Comparison of ENCODE assay signal across 20 mouse cellular contexts in genomic region chr9:67834535-67834934, GRCm38 (mm10). TPM values are rescaled to one million over a fixed set of nuclear protein-coding genes. Genes with fewer than 3 reads are reported as not detected.
DNase-seq lines count a peak whose midpoint lies in the region; ATAC-seq and TF ChIP-seq lines count a peak whose summit lies in the region.
"Had no signal": no experiment of that assay in that cellular context is flagged by ENCODE, and none has a peak within 500 bp of the region (broad histone marks: within the 10 kb centered on the region; RNA-seq: fewer than 3 reads in every experiment).

No protein-coding gene starts in this region.

- no peak overlapping the region for H3K4me2 ChIP-seq in heart, embryonic 11.5 days
- H3K4me2 ChIP-seq in kidney, postnatal 0 days (ENCODE audit: low read length) = no peak overlapping the region

- H3K9me3 ChIP-seq in heart, embryonic 11.5 days (replicated peaks; ENCODE audit: control insufficient read depth, low read length) = no peaks in the 10 kb centered on the region
- H3K9me3 ChIP-seq in kidney, postnatal 0 days (replicated peaks; ENCODE audit: low read length) = no peaks in the 10 kb centered on the region

- CTCF ChIA-PET in Patski (lab: Charles Lee) = interaction anchor here (0.8 to 2.1 kb wide), 3 partner anchors 41 to 56 kb away, joined by 3 to 5 read pairs (median 3); no protein-coding TSS in a partner anchor

- no peak overlapping the region for H3K9ac ChIP-seq in heart, embryonic 11.5 days (ENCODE audit: low read depth, low read length)
- H3K9ac ChIP-seq in kidney, postnatal 0 days (ENCODE audit: low read depth, low read length) = no peak overlapping the region

- H3K36me3 ChIP-seq in heart, embryonic 11.5 days (ENCODE audit: control insufficient read depth, insufficient read depth, low read length) = no peaks in the 10 kb centered on the region
- no peaks in the 10 kb centered on the region for H3K36me3 ChIP-seq in kidney, postnatal 0 days (ENCODE audit: insufficient read depth, low read length)

- peaks cover 5% of the 10 kb centered on the region; the same call in 1 of the 2 replicates for H3K4me1 ChIP-seq in heart, embryonic 11.5 days (ENCODE audit: control insufficient read depth, insufficient read depth, low read length)
- H3K4me1 ChIP-seq in kidney, postnatal 0 days (replicated peaks; ENCODE audit: insufficient read depth, low read length) = peaks cover 12% of the 10 kb centered on the region

- POLR2A ChIA-PET in Patski (lab: Charles Lee) = interaction anchor here (0.6 to 1.2 kb wide), 3 partner anchors 29 to 60 kb away, joined by 3 read pairs; no protein-coding TSS in a partner anchor

- in situ Hi-C loops in Patski (cut with MboI; ENCODE audit: low pct_unique_long_range_greater_than_20kb) = loop anchor here (5.0 kb wide), 1 partner anchor 43 kb away; no protein-coding TSS in a partner anchor

- no peak for ATAC-seq in heart, embryonic 11.5 days (replicated peaks; ENCODE audit: insufficient number of reproducible peaks, low FRiP score, low TSS enrichment)
- no peak for ATAC-seq in kidney, postnatal 0 days (replicated peaks; ENCODE audit: low FRiP score, low read depth)
- peak; percentile 82 for ATAC-seq in Patski
- ATAC-seq: activated CD4-positive, CD25-positive, alpha-beta regulatory T cell, adult 4 months; CD4-positive, CD25-positive, alpha-beta regulatory T cell, adult 4 months had no signal

- no peak for TF ChIP-seq CTCF in kidney, postnatal 0 days (IDR thresholded peaks at IDR 0.05; ENCODE audit: low read depth)
- no peak for TF ChIP-seq CTCF in Patski (IDR thresholded peaks at IDR 0.05)

- H3K27ac ChIP-seq in heart, embryonic 11.5 days (ENCODE audit: low read depth, low read length) = no peak overlapping the region
- no peak overlapping the region for H3K27ac ChIP-seq in kidney, postnatal 0 days

- H3K27me3 ChIP-seq in heart, embryonic 11.5 days (ENCODE audit: control insufficient read depth, insufficient read depth, low read length) = peaks cover 25% of the 10 kb centered on the region
- H3K27me3 ChIP-seq in kidney, postnatal 0 days (ENCODE audit: insufficient read depth, low read length) = peaks cover 14% of the 10 kb centered on the region
- H3K27me3 ChIP-seq in Patski = no peaks in the 10 kb centered on the region
- H3K27me3 ChIP-seq: CH12.LX had no signal

- peak; percentile 64 for DNase-seq in heart, adult 11 months
- DNase-seq in kidney, postnatal 0 days (ENCODE audit: low spot score) = peak; percentile 25
- DNase-seq in kidney, postnatal 4 days = no peak
- DNase-seq in Patski (ENCODE audit: low read depth, low spot score) = peak; percentile 80
- no peak for DNase-seq in embryo, embryonic 10 days (ENCODE audit: low spot score)
- DNase-seq: adrenal gland, adult 2 months; adrenal gland, adult 8-10 months; adrenal gland, postnatal 10 days; adrenal gland, postnatal 14 days; adrenal gland, postnatal 25 days; adrenal gland, postnatal 36 days; B cell, adult 2 months; cerebellum, adult 11 months; cerebellum, adult 11-12 months; cerebellum, adult 18-20 months; cerebellum, adult 2 months had no signal

- 85% methylated on average over 5 of the region's 5 CpGs for WGBS in heart, embryonic 11.5 days (ENCODE audit: insufficient replicate concordance)
- WGBS in kidney, postnatal 0 days = 61% methylated on average over 5 of the region's 5 CpGs

- H3K4me3 ChIP-seq in heart, embryonic 11.5 days (ENCODE audit: low read depth, low read length) = no peak overlapping the region
- H3K4me3 ChIP-seq in kidney, postnatal 0 days (replicated peaks; ENCODE audit: low read depth, low read length) = no peak overlapping the region

RNA-seq across cellular contexts. Expression of gene C2cd4a, which starts 2.4 kb away (rescaled TPM):
- polyA plus RNA-seq in heart, embryonic 11.5 days (2014; fragmentation: Nextera tagmentation; extraction: Ambion mirVana) = 0.21 and 0.56 TPM in 2 replicates
- 0.32 and 0.61 TPM in 2 replicates for polyA plus RNA-seq in kidney, postnatal 0 days (2015; fragmentation: Nextera tagmentation; extraction: Ambion mirVana)
- polyA plus RNA-seq in Patski (2021) = 0.35 TPM
- polyA plus RNA-seq: activated CD4-positive, CD25-positive, alpha-beta regulatory T cell, adult 4 months; CD4-positive, CD25-positive, alpha-beta regulatory T cell, adult 4 months had no signal

RNA-seq across cellular contexts. Expression of gene Vps13c, which starts 5.7 kb away (rescaled TPM):
- 5.4 and 9.8 TPM in 2 replicates for polyA plus RNA-seq in heart, embryonic 11.5 days (2014; fragmentation: Nextera tagmentation; extraction: Ambion mirVana)
- 3.6 and 3.7 TPM in 2 replicates for polyA plus RNA-seq in kidney, postnatal 0 days (2015; fragmentation: Nextera tagmentation; extraction: Ambion mirVana)
- 81.0 TPM for polyA plus RNA-seq in Patski (2021)

Comparison
In these comparisons a context has a peak if more than half of its experiments do, and no peak if none do; other contexts are left out.
1. DNase-seq: peak in heart, adult 11 months (single experiment), kidney, postnatal 0 days (single experiment) and Patski (single experiment); none in kidney, postnatal 4 days (0 of 2) and embryo, embryonic 10 days (single experiment).